Mouse (Mus musculus) frontal cortex, postnatal 25 days (tissue): ENCODE measurements at regions not wholly inside any gene's neighbourhood (a gene's known extent, or its start where the extent isn't known, plus 50 kb on each side); places are given as distances from the start of the nearest gene placed in this dataset.

Experiments
- DNase-seq, 2 experiments: peaks; one replicate each; pipeline ENCODE4 v3.0.0; 2022; ENCODE audit warnings: low spot score in 2 of 2

DNA sequence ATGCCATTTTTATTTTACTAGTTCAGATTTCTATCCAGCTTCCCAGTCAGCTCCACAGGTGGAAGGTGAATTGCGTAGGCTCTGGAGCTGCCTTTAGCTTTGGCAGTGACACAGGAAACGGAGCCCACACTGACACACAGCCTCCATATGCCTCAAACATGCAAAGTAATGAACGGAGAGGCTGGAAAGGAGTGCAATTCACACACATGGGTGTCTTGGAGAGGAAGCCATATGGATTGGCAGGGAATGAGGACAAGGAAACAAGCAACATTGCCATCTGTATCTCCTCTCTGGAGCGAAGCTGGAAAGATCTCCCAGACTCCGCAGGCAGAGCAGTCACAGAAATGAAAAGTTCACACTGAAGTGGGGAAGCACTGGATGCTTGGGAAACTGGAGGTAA, 201.6 kb upstream of the 4930452B06Rik start:
- DNase-seq = peak; percentile 6 to 42

DNA sequence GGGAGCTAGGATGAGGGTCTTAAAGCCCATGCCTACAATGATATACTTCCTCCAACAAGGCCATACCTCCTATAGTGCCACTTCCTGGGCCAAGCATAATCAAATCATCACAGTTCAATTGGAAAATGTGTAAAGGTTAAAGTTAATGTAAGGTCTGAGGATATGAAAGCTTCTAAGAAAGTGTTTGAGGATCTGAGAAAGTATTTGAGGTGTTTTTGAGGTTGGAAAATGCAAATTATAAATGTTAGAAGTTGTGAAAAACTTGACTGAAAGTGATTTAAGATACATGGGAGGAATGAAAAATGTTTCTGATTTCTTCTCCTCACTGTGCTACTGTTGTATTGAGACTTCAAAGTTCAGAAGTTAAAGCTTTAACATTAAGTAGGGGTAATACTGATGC, 185.5 kb upstream of the 4930452B06Rik start:
- DNase-seq = no peak

DNA sequence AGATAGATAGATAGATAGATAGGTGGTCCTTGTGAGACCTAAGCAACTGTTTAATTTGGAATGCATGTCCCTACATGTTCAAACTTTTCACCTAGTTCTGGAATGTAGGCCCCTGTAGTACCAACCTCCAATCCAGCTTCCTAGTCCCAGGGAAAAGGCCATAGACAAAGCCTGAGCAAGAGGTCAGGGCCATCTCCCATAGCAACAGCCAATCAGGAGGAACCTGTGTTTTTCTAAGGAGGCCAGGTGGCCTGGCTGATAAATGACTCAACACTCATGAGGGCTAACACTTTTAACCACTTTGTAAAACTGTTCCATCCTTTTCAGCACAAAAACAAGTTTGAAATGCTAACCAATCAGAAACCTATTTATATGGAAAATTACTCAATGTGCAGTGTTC, 184.2 kb upstream of the 4930452B06Rik start:
- no peak for DNase-seq

DNA sequence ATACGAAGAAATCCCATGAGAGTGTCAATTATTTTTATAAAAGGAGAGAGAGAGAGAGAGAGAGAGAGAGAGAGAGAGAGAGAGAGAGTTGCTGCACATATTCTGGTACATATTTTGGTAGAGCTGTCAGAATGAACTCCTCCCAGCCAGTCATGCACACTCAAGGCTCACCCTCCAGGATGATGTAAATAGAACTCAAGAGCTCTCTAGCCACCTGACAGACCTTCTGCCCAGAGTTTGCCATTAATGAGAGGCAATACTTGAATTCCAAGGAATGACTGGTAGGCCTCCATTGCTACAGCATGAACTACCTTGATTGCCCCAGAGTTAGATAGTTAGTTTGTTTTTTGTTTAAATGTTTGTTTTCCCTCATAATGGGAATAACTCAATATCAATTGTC, 167.5 kb upstream of the 4930452B06Rik start:
- no peak for DNase-seq

DNA sequence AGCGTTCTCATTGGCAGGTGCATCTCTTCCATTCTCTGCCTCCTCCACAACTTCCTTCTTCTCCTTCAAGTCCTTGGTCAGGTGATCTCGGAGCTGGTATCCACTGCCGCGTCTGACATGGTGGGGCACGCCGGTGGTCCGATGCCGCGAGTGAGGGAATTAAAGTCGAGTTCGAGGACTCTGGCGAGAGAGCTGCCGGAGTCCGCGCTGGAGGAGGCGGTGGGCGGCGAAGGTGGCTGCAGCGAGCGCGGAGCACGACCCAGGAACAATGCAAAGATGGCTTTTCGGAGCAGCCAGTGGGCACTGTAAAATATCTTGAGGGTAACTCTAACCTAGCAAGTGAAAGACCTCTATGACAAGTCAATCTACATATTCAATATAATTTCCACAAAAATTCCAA, 134.2 kb upstream of the 4930452B06Rik start:
- peak in 1 of 2 experiments; percentile 2 for DNase-seq

DNA sequence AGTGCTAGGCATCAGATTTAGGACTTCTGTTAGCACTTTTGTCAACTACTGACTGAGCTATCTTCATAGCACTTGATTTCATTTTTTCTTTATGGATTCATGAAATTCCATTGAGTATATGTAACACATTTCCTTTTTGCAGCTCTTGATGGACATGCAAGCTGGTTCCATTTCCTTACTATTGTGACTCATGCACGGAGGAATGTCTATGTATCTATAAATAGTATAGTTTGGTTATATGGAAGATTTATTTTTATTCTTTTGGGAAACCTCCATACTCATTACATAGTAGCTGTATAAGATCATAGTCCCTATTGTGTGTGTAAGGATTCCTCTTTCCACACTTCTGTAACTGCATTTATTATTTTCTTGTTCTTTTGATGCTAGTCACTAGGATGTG, 123.3 kb upstream of the 4930452B06Rik start:
- DNase-seq = no peak

DNA sequence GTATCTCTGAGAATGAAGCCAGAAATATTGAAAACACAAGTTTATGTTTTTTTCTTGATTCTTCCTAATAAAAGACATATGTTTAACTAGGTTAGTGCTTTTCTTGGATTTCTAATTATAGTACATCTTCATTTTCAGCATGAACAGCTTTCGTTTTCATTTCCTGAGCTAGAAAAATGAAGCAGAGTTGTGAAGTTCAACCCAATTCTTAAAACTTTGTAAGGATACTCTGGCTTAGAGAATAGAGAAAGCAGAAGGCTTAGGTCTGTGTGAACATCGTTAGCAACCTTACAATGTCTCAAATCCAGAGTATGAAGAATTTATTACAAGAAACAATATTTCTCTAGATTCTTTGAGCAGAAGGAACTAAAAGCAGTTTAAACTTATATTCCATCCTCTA, 94.5 kb upstream of the 4930452B06Rik start:
- DNase-seq = no peak

DNA sequence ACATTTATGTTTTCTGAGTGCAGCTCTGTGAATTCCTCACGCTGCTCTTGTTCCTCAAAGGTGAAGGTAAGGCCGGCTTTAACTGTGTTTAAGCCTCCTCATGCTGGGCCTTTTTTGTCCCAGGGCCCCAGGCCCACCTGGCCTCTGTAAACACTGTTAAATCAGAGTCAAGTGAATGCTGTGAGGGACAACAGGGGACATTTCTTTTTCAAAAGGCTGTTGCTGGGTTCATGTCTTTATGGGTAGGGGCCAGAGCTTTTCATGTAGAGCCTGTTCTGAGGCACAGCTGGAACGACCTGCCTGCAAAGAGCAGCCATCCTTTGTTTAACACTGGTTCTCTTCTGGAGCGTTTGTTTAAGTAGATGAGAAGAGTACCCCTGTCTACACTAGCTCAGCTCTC, 70.8 kb upstream of the 4930452B06Rik start:
- no peak for DNase-seq

DNA sequence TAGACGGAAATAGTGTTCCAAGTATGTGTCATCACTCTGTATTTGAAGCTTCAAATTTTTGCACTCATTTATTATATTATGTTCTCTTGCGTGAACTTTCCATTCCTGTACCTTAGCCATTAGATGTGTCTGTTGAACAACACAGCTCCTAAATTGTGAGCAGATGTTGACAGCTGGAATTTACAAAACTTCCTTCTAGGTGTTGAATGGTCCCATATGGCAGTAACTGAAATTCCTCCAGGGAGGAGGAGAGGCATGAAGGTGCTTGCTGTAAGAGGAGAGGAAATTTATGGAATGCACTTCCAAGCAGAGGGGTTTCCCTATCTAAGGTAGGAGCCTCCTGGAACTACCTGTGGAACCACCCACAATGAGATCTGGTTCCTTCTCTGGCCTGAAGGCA, 67.2 kb upstream of the 4930452B06Rik start:
- no peak for DNase-seq

DNA sequence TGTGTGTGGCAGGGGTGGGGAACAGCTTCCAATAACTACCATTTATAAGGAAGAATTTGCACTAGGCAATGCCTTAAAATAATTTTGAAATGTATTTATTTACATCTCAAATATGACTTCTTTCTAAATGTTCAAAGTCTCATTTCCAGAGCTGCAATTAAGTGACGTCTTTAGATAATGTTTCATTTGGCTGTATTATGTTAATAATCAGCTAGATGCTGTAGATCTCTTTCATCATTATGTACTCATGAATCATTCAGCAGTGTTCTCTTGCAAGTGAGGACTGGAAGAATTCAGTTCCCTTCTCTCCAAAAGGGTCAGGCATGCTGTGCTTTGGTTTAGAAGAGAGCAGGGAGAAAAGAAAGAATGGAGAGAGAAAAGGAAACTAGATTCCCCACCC, 61.3 kb upstream of the 4930452B06Rik start:
- DNase-seq = no peak
